Mouse (Mus musculus): ENCODE measurements around the gene Tekt3.

DNA sequence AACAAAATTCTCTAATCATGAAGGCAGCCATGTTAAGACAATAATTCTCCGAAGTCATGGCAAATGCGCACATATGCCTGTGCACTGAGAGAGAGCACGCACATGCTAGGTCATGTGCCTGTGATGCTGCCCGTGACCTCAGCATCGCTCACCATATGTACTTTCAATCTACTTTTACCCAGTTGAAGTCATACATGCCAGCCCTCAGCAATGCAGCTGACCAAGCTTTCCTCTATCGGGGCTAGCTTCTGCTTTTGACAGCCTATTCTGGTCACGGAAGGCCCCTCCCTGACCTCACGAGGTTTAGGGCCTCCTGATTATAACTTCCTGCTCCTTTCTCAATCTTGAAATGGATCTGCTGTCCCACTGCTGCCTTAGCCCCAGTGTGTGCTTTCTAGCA, 15.1 kb upstream of the Tekt3 start:
- no peak for TF ChIP-seq CTCF (IDR thresholded peaks at IDR 0.05; ENCODE audit: control insufficient read depth, insufficient read depth, insufficient replicate concordance, low read depth, low read length)
- TF ChIP-seq POLR2A (IDR thresholded peaks at IDR 0.05; ENCODE audit: control insufficient read depth, low read depth, low read length): no peak
